Mouse (Mus musculus) spleen, adult 2 months (tissue): ENCODE measurements around the gene Sergef.

ENCODE experiments used
- CTCF ChIP-seq: fragments of 200-500 bp; IDR thresholded peaks from 2 replicates; pipeline ENCODE4 v1.5.1; 2011; ENCODE audit warnings: mild to moderate bottlenecking, inconsistent platforms; ENCODE audit not compliant: insufficient read depth, insufficient read length, insufficient replicate concordance; ENCODE audit errors: extremely low read depth
- POLR2A ChIP-seq: fragments of 200-500 bp; IDR thresholded peaks from 2 replicates; pipeline ENCODE4 v1.6.1; 2011; ENCODE audit warnings: low read depth, low read length, inconsistent platforms

- TF ChIP-seq CTCF (no peak), POLR2A (no peak)
These were observed 222.1 kb downstream of the Sergef start for GRCm38 (mm10) chr7:46417467-46417866.
